Mouse (Mus musculus): ENCODE data around the gene Matn1. TPM values are rescaled to one million over a fixed set of nuclear protein-coding genes. Genes with fewer than 3 reads are reported as not detected.

Gene Matn1
- 0.06 TPM in 1 of 2 replicates, not detected in the other for polyA plus RNA-seq (2015; fragmentation: Nextera tagmentation; extraction: Ambion mirVana)

DNA sequence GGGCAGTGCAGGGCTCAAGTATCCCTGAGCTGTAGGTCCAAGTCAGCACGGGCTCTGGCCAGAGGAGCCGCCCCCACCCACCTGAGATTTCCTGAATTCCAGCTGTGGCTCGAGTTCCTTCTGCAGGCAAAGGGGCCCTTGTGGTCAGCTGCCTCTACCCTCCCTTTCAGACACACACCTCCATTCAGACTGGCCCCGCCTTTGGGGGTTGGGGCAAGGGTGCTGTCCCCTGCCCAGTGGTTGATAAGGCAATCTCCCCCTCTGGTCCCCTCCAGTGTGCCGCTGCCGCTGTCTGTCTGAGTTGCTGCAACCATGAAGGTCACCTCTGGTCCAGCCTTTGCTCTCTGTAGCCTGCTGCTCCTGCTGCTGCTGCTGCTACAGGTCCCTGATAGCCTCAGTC lies at the start of gene Matn1:
Gene Matn1 (plus strand): TSS at position 274 of the 400 bp plus-strand sequence.
- H3K4me3 ChIP-seq (replicated peaks) = no peak within 1 kb of the TSS
- H3K4me1 ChIP-seq (replicated peaks) = no peaks in the 10 kb centered on the region
- no peaks in the 10 kb centered on the region for H3K9me3 ChIP-seq
- no peak within 1 kb of the TSS for H3K4me2 ChIP-seq (replicated peaks)
- H3K9ac ChIP-seq = no peak within 1 kb of the TSS
- no peak within 1 kb of the TSS for H3K27ac ChIP-seq
- WGBS = 27% methylated on average over 6 of the region's 6 CpGs
- no peak for ATAC-seq
- H3K36me3 ChIP-seq = no peaks in the 10 kb centered on the region
- no peaks in the 10 kb centered on the region; the same call in 1 of the 2 replicates for H3K27me3 ChIP-seq (replicated peaks)

DNA sequence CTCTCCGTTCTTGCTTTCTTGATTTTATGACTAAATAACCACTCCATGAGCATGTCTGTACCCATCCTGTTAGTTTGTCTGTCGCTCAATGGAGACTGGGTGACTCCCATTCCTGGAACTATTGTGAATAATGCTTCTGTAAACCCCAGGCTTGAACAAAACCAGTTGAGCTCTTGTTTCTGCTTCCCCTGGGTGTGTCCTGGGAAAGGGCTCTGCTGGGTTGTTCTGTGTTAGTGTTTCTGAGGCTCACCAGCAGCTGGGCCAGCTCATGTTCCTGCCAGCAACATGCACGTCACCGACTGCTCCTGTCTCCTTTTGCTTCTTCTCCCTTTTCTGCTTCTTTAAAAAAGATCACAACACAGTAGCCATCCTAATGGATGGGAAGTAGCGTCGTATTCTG lies 48.5 kb upstream of the Matn1 start:
- no peak for ATAC-seq
- Histone ChIP-seq H3K27me3 (replicated peaks) (no peaks in the 10 kb centered on the region), H3K9ac (no peak overlapping the region), H3K4me1 (replicated peaks) (no peaks in the 10 kb centered on the region), H3K4me3 (replicated peaks) (no peak overlapping the region), H3K4me2 (replicated peaks) (no peak overlapping the region), H3K36me3 (no peaks in the 10 kb centered on the region), H3K9me3 (no peaks in the 10 kb centered on the region), H3K27ac (no peak overlapping the region)
- 64% methylated on average over 6 of the region's 6 CpGs for WGBS

DNA sequence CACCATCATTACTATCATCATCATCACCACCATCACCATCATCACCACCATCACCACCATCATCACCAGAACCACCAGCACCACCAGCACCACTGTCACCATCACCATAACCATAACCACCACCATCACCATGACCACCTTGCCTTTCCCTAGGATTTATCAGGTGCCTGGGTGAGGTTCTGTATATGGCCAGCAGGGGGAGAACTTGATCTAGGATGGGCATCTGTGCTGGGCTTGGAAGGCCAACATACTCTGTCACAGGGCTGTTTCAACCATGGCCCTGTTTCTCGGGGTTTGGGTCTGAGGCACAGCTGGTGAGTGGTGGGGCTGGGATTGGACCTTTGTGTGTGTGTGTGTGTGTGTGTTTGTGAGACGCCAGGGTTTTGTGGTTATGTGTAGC lies 47.8 kb upstream of the Matn1 start:
- H3K9ac ChIP-seq = no peak overlapping the region
- no peaks in the 10 kb centered on the region for H3K36me3 ChIP-seq
- ATAC-seq = no peak
- no peaks in the 10 kb centered on the region for H3K27me3 ChIP-seq (replicated peaks)
- 73% methylated on average over 2 of the region's 2 CpGs for WGBS
- no peak overlapping the region for H3K27ac ChIP-seq
- no peaks in the 10 kb centered on the region for H3K9me3 ChIP-seq
- H3K4me3 ChIP-seq (replicated peaks) = no peak overlapping the region
- no peaks in the 10 kb centered on the region for H3K4me1 ChIP-seq (replicated peaks)
- no peak overlapping the region for H3K4me2 ChIP-seq (replicated peaks)

DNA sequence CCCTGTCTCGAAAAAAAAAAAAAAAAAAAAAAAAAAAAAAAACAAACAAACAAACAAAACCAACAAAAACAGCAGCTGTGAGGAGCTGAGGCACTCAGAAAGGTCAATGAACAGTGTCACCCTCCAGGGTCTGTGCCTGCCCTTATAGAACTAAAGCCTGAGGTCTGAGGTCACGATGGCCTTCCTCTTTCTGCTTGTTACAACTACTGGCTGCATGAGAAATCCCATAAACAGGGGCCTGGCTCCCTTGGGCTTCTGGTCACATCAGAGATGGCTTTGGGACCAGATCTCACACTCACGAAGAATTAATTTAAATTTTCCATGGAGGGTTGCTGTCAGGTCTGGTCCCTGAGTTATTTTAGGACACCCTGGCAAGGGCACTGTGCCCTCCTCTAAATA lies 44.8 kb upstream of the Matn1 start:
- 77% methylated on average over 2 of the region's 3 CpGs for WGBS
- no peak overlapping the region for H3K9ac ChIP-seq
- no peak overlapping the region for H3K4me2 ChIP-seq (replicated peaks)
- H3K36me3 ChIP-seq = no peaks in the 10 kb centered on the region
- no peak for ATAC-seq
- no peaks in the 10 kb centered on the region for H3K4me1 ChIP-seq (replicated peaks)
- no peak overlapping the region for H3K27ac ChIP-seq
- H3K4me3 ChIP-seq (replicated peaks) = no peak overlapping the region
- H3K9me3 ChIP-seq = no peaks in the 10 kb centered on the region
- no peaks in the 10 kb centered on the region; the same call in 1 of the 2 replicates for H3K27me3 ChIP-seq (replicated peaks)

GRCm38 (mm10) chr4:130899782-130900427 lies 44.3 kb upstream of the Matn1 start:
- Histone ChIP-seq H3K27me3 (replicated peaks) (no peaks in the 10 kb centered on the region; the same call in 1 of the 2 replicates), H3K27ac (no peak overlapping the region), H3K9ac (no peak overlapping the region), H3K9me3 (no peaks in the 10 kb centered on the region), H3K4me1 (replicated peaks) (no peaks in the 10 kb centered on the region), H3K36me3 (no peaks in the 10 kb centered on the region), H3K4me2 (replicated peaks) (no peak overlapping the region), H3K4me3 (replicated peaks) (no peak overlapping the region)
- WGBS = 78% methylated on average over 6 of the region's 6 CpGs
- ATAC-seq = no peak

GRCm38 (mm10) chr4:130900746-130901145 lies 43.4 kb upstream of the Matn1 start:
- Histone ChIP-seq H3K36me3 (no peaks in the 10 kb centered on the region), H3K4me1 (replicated peaks) (no peaks in the 10 kb centered on the region), H3K4me3 (replicated peaks) (no peak overlapping the region), H3K9ac (no peak overlapping the region), H3K27ac (no peak overlapping the region), H3K9me3 (no peaks in the 10 kb centered on the region), H3K27me3 (replicated peaks) (no peaks in the 10 kb centered on the region; the same call in 1 of the 2 replicates), H3K4me2 (replicated peaks) (no peak overlapping the region)
- no peak for ATAC-seq
- WGBS = 61% methylated on average over 7 of the region's 7 CpGs

DNA sequence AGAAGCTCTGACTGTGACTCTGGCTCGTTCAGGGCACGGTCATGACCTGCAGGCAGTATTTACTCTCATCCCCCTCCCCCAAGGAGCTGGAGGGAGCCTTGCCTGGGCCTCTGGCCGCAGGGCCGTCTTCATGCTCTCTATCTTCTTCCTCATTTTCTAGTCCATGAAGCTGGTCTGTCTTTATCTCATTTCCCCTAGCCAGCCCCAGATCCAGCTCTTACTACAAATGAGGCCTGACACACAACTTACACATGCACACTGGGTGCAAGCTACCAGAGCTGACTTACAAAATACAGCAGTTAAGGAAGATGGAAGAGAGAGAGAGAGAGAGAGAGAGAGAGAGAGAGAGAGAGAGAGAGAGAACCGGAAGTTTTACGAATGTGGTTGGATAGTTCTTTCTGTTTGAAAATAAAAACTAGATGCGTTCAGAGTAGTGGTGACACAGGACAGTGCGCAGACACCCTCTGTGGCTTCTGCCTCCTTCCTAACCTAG lies 41.9 kb upstream of the Matn1 start:
- H3K4me1 ChIP-seq (replicated peaks) = no peaks in the 10 kb centered on the region
- no peaks in the 10 kb centered on the region for H3K36me3 ChIP-seq
- ATAC-seq = no peak
- H3K4me2 ChIP-seq (replicated peaks) = no peak overlapping the region
- WGBS = 40% methylated on average over 8 of the region's 8 CpGs
- no peak overlapping the region for H3K9ac ChIP-seq
- no peaks in the 10 kb centered on the region for H3K9me3 ChIP-seq
- no peaks in the 10 kb centered on the region; the same call in 1 of the 2 replicates for H3K27me3 ChIP-seq (replicated peaks)
- no peak overlapping the region for H3K27ac ChIP-seq
- no peak overlapping the region for H3K4me3 ChIP-seq (replicated peaks)

DNA sequence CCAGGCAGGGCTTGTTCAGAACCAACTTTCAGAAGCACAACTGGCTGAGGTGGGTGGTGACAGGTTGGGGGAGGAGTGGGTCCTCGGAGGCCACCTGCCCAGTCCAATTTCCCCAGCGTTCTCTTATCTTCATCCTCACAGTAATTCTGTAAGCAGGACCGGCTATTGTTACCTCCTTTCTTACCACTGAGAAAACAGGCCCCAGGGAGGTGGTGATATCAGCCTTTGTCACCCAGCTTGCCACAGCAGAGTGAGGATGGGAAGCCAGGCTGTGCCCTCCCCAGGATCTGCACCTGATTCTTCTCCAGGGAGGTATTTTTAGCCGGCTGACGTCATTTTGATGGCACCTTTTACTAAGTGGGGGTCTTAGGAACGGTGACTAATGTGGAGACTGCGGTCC lies 39.2 kb upstream of the Matn1 start:
- H3K4me1 ChIP-seq (replicated peaks) = no peaks in the 10 kb centered on the region
- no peak overlapping the region for H3K4me2 ChIP-seq (replicated peaks)
- H3K27ac ChIP-seq = no peak overlapping the region
- H3K4me3 ChIP-seq (replicated peaks) = no peak overlapping the region
- no peaks in the 10 kb centered on the region for H3K9me3 ChIP-seq
- no peak for ATAC-seq
- no peaks in the 10 kb centered on the region; the same call in 1 of the 2 replicates for H3K27me3 ChIP-seq (replicated peaks)
- no peaks in the 10 kb centered on the region for H3K36me3 ChIP-seq
- H3K9ac ChIP-seq = no peak overlapping the region
- 69% methylated on average over 7 of the region's 7 CpGs for whole genome bisulfite sequencing

DNA sequence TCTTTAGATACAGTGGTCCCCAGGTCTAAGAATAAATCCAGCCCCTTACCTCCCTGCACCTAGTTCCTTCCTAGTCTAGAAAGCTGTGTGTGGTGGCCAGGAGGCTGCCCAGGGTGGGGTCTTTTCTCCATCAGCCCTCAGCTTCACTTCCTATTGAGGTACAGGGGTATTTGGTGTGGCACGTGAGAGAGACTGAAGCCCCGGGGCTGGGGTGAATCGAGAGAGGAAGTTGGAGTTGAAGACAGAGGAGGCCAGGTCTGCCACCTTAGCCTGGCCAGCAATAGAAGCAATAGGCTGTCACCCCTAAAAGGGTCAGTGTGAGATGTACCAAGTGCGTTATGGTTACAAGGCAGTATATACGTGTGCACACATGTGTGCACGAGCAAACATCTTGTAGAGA lies 38.3 kb upstream of the Matn1 start:
- Histone ChIP-seq H3K4me2 (replicated peaks) (no peak overlapping the region), H3K36me3 (no peaks in the 10 kb centered on the region), H3K9ac (no peak overlapping the region), H3K4me1 (replicated peaks) (no peaks in the 10 kb centered on the region), H3K27me3 (replicated peaks) (no peaks in the 10 kb centered on the region; the same call in 1 of the 2 replicates), H3K4me3 (replicated peaks) (no peak overlapping the region), H3K9me3 (no peaks in the 10 kb centered on the region), H3K27ac (no peak overlapping the region)
- ATAC-seq = no peak
- WGBS = 70% methylated on average over 6 of the region's 6 CpGs

DNA sequence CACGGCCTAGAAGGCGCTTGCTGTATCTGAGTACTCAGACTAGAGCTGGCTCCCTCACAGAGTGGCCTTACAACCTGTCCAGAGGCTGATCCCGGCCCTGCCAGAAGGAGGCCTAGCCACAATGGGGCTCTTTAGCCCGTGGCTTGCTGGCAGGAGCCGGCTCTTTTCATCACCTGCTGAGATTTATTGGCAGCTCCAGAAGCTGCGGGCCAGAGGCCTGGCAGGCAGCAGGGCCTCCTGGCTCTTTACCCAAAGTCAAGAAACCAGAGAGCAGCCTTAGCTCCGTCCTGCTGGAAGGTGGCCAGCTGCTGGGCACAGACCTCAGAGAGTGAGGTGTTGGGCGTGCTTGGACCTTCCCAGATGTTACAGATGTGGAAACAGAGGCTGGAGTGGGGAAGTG lies 37.9 kb upstream of the Matn1 start:
- H3K4me3 ChIP-seq (replicated peaks) = no peak overlapping the region
- H3K9ac ChIP-seq = no peak overlapping the region
- no peak for ATAC-seq
- 42% methylated on average over 8 of the region's 8 CpGs for WGBS
- no peaks in the 10 kb centered on the region for H3K4me1 ChIP-seq (replicated peaks)
- H3K27ac ChIP-seq = no peak overlapping the region
- H3K9me3 ChIP-seq = no peaks in the 10 kb centered on the region
- no peaks in the 10 kb centered on the region; the same call in 1 of the 2 replicates for H3K27me3 ChIP-seq (replicated peaks)
- H3K36me3 ChIP-seq = no peaks in the 10 kb centered on the region
- no peak overlapping the region for H3K4me2 ChIP-seq (replicated peaks)

- H3K4me1 ChIP-seq (replicated peaks) = no peaks in the 10 kb centered on the region
- no peak for ATAC-seq
These were observed 36.8 kb upstream of the Matn1 start for GRCm38 (mm10) chr4:130907200-130908069.

GRCm38 (mm10) chr4:130908133-130908532 lies 36.1 kb upstream of the Matn1 start:
- no peaks in the 10 kb centered on the region; the same call in 1 of the 2 replicates for H3K27me3 ChIP-seq (replicated peaks)
- no peak overlapping the region for H3K9ac ChIP-seq
- 89% methylated on average over 10 of the region's 10 CpGs for WGBS
- H3K4me3 ChIP-seq (replicated peaks) = no peak overlapping the region
- H3K27ac ChIP-seq = no peak overlapping the region
- no peaks in the 10 kb centered on the region for H3K36me3 ChIP-seq
- no peak overlapping the region for H3K4me2 ChIP-seq (replicated peaks)
- no peak for ATAC-seq
- H3K9me3 ChIP-seq = no peaks in the 10 kb centered on the region
- H3K4me1 ChIP-seq (replicated peaks) = no peaks in the 10 kb centered on the region

More at GRCm38 (mm10) chr4:130907200-130908069, 36.8 kb upstream of the Matn1 start:
- Histone ChIP-seq H3K4me2 (replicated peaks) (no peak overlapping the region), H3K9ac (no peak overlapping the region), H3K9me3 (no peaks in the 10 kb centered on the region), H3K27me3 (replicated peaks) (no peaks in the 10 kb centered on the region; the same call in 1 of the 2 replicates), H3K27ac (no peak overlapping the region), H3K4me3 (replicated peaks) (no peak overlapping the region), H3K36me3 (no peaks in the 10 kb centered on the region)
- 84% methylated on average over 19 of the region's 19 CpGs for whole genome bisulfite sequencing
